In the genomic region with DNA sequence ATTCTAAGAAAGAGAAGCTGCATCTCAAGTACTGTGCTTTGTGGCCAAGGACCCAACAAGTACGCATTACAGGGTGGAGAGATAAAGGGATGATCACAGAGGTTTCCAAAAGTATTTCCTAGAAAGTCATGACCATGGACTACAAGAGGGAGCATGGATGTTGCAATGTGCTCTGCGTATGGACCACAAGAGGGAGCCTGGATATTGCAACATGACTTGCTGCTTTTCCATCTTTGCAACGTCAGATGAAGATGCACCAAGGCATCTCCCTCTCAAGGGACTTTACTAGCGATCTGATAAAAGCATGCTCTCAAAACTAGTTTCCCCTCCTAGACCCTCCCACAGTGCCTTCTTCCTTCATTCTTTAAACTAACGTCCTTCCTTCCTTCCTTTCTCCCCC, we compare ENCODE assay signal across 10 mouse cellular contexts.
DNase-seq lines count a peak whose midpoint lies in the region; ATAC-seq lines count a peak whose summit lies in the region.
"Had no signal": no experiment of that assay in that cellular context is flagged by ENCODE, and none has a peak within 500 bp of the region (broad histone marks: within the 10 kb centered on the region; RNA-seq: fewer than 3 reads in every experiment).

No protein-coding gene starts in this region.

- no peak overlapping the region for H3K4me2 ChIP-seq in heart, embryonic 11.5 days
- H3K4me2 ChIP-seq in hindbrain, embryonic 13.5 days = no peak overlapping the region
- H3K4me2 ChIP-seq: heart, embryonic 12.5 days; midbrain, embryonic 12.5 days had no signal

- 50% methylated on average over 5 of the region's 5 CpGs for WGBS in heart, embryonic 11.5 days (ENCODE audit: insufficient replicate concordance)
- 49% methylated on average over 5 of the region's 5 CpGs for WGBS in hindbrain, embryonic 13.5 days

- no peak for ATAC-seq in heart, embryonic 11.5 days (replicated peaks; ENCODE audit: insufficient number of reproducible peaks, low FRiP score, low TSS enrichment)
- peak; percentile 32; the same call in 1 of the 2 replicates for ATAC-seq in hindbrain, embryonic 13.5 days (ENCODE audit: low FRiP score)

- H3K27ac ChIP-seq in heart, embryonic 11.5 days (ENCODE audit: low read depth, low read length) = no peak overlapping the region
- no peak overlapping the region for H3K27ac ChIP-seq in hindbrain, embryonic 13.5 days
- H3K27ac ChIP-seq: midbrain, embryonic 12.5 days had no signal

- H3K4me1 ChIP-seq in heart, embryonic 11.5 days (ENCODE audit: control insufficient read depth, insufficient read depth, low read length) = no peaks in the 10 kb centered on the region
- no peaks in the 10 kb centered on the region for H3K4me1 ChIP-seq in hindbrain, embryonic 13.5 days (replicated peaks)
- H3K4me1 ChIP-seq: heart, embryonic 12.5 days; midbrain, embryonic 12.5 days had no signal

- no peak overlapping the region for H3K9ac ChIP-seq in heart, embryonic 11.5 days (ENCODE audit: low read depth, low read length)
- no peak overlapping the region for H3K9ac ChIP-seq in hindbrain, embryonic 13.5 days
- H3K9ac ChIP-seq: heart, embryonic 12.5 days; midbrain, embryonic 12.5 days had no signal

- H3K36me3 ChIP-seq in heart, embryonic 11.5 days (ENCODE audit: control insufficient read depth, insufficient read depth, low read length) = no peaks in the 10 kb centered on the region
- H3K36me3 ChIP-seq in hindbrain, embryonic 13.5 days = no peaks in the 10 kb centered on the region
- H3K36me3 ChIP-seq: heart, embryonic 12.5 days; midbrain, embryonic 12.5 days had no signal

- no peaks in the 10 kb centered on the region for H3K27me3 ChIP-seq in heart, embryonic 11.5 days (ENCODE audit: control insufficient read depth, insufficient read depth, low read length)
- H3K27me3 ChIP-seq in hindbrain, embryonic 13.5 days = no peaks in the 10 kb centered on the region
- H3K27me3 ChIP-seq: heart, embryonic 12.5 days; midbrain, embryonic 12.5 days had no signal

- H3K9me3 ChIP-seq in heart, embryonic 11.5 days (replicated peaks; ENCODE audit: control insufficient read depth, low read length) = no peaks in the 10 kb centered on the region
- no peaks in the 10 kb centered on the region for H3K9me3 ChIP-seq in hindbrain, embryonic 13.5 days
- H3K9me3 ChIP-seq: heart, embryonic 12.5 days; midbrain, embryonic 12.5 days had no signal

- no peak overlapping the region for H3K4me3 ChIP-seq in heart, embryonic 11.5 days (ENCODE audit: low read depth, low read length)
- H3K4me3 ChIP-seq in hindbrain, embryonic 13.5 days = no peak overlapping the region
- H3K4me3 ChIP-seq: heart, embryonic 12.5 days; midbrain, embryonic 12.5 days had no signal

- DNase-seq in heart, adult 11 months = peak; percentile 68
- DNase-seq in right cerebral cortex, adult 18-20 months = peak; percentile 17
- no peak for DNase-seq in right cerebral cortex, postnatal 25 days
- peak; percentile 46 for DNase-seq in telencephalon, adult 2 months (ENCODE audit: low read depth, low spot score)
- no peak for DNase-seq in heart, adult 18-20 months
- DNase-seq in cerebellum, postnatal 36 days = no peak

Comparison
In these comparisons a context has a peak if more than half of its experiments do, and no peak if none do; other contexts are left out.
1. DNase-seq: peak in heart, adult 11 months (single experiment), right cerebral cortex, adult 18-20 months (single experiment) and telencephalon, adult 2 months (single experiment); none in right cerebral cortex, postnatal 25 days (single experiment), heart, adult 18-20 months (0 of 2) and cerebellum, postnatal 36 days (0 of 2).